Mouse (Mus musculus) MEL (cell line): Measurements from ENCODE around the gene Elk4.

Experiments used
- CTCF ChIP-seq, 3 experiments: IDR thresholded peaks in 2 of 3; conservative IDR thresholded peaks in 1 of 3; 2 replicates each; pipeline ENCODE4 v1.5.1; 2011 to 2012; ENCODE audit warnings: low read length in 3 of 3, low read depth in 2 of 3, mild to moderate bottlenecking in 2 of 3, improper control_type of control experiment in 1 of 3, inconsistent platforms in 1 of 3, mixed read lengths in 1 of 3, moderate library complexity in 1 of 3; ENCODE audit not compliant: control insufficient read depth in 1 of 3, insufficient read depth in 1 of 3, poor library complexity in 1 of 3, severe bottlenecking in 1 of 3
- E2F4 ChIP-seq: IDR thresholded peaks from 2 replicates; pipeline ENCODE4 v1.6.1; 2011; ENCODE audit warnings: low read depth, low read length, improper control_type of control experiment, borderline replicate concordance
- ELF1 ChIP-seq: IDR thresholded peaks from 2 replicates; pipeline ENCODE4 v1.6.1; 2014; ENCODE audit warnings: low read depth, mild to moderate bottlenecking, inconsistent platforms, low read length, improper control_type of control experiment, moderate library complexity
- EP300 ChIP-seq, 2 experiments: IDR thresholded peaks; 2 replicates each; pipeline ENCODE4 v1.6.1; 2011; ENCODE audit warnings: improper control_type of control experiment in 2 of 2, low read length in 2 of 2, low read depth in 1 of 2, mild to moderate bottlenecking in 1 of 2
- MAFK ChIP-seq: IDR thresholded peaks from 2 replicates; pipeline ENCODE4 v1.6.1; 2011; ENCODE audit warnings: low read depth, mild to moderate bottlenecking, low read length, improper control_type of control experiment, borderline replicate concordance
- MYB ChIP-seq: IDR thresholded peaks from 2 replicates; pipeline ENCODE4 v1.6.1; 2011; ENCODE audit warnings: mild to moderate bottlenecking, low read depth, low read length, improper control_type of control experiment
- MYC ChIP-seq: IDR thresholded peaks from 2 replicates; pipeline ENCODE4 v1.6.1; 2011; ENCODE audit warnings: low read depth, mild to moderate bottlenecking, low read length, improper control_type of control experiment, moderate library complexity
- POLR2A ChIP-seq, 2 experiments: IDR thresholded peaks; 2 replicates each; pipeline ENCODE4 v1.6.1; 2011 to 2012; ENCODE audit warnings: low read length in 2 of 2, mild to moderate bottlenecking in 2 of 2, control low read depth in 1 of 2, improper control_type of control experiment in 1 of 2, low read depth in 1 of 2, moderate library complexity in 1 of 2; ENCODE audit not compliant: control insufficient read depth in 1 of 2, insufficient read depth in 1 of 2, poor library complexity in 1 of 2
- POLR2AphosphoS2 ChIP-seq: IDR thresholded peaks from 2 replicates; pipeline ENCODE4 v1.6.1; 2011; ENCODE audit warnings: low read length, improper control_type of control experiment
- RAD21 ChIP-seq: IDR thresholded peaks from 2 replicates; pipeline ENCODE4 v1.6.1; 2011; ENCODE audit warnings: mild to moderate bottlenecking, low read depth, low read length, improper control_type of control experiment
- TAL1 ChIP-seq: IDR thresholded peaks from 2 replicates; pipeline ENCODE4 v1.6.1; 2012; ENCODE audit warnings: mild to moderate bottlenecking, inconsistent platforms, low read length, moderate library complexity, mixed read lengths
- TCF12 ChIP-seq: IDR thresholded peaks from 2 replicates; pipeline ENCODE4 v1.6.1; 2014; ENCODE audit warnings: low read depth, mild to moderate bottlenecking, inconsistent platforms, low read length, improper control_type of control experiment, moderate library complexity

DNA sequence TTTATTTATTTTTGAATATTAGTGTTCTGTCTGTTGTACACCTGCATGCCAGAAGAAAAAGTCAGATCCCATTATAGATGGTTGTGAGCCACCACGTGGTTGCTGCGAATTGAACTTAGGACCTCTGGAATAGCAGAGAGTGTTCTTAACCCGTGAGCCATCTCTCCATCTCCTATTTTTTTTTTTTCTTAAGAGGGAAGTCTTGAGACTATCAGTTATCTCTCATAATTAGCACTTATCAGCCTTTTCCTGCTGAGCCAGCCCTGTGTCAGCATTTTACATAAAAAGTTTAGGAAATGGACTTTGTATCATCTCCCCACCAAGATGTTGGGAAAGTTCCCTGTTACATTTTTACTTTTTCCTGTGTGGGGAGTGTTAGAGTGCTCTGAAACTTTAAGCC is 14.7 kb downstream of the Elk4 start:
- no peak for TF ChIP-seq POLR2A (IDR thresholded peaks at IDR 0.05; ENCODE audit: control insufficient read depth in 1 of 2, insufficient read depth in 1 of 2, low read depth in 1 of 2, low read length in 2 of 2, poor library complexity in 1 of 2)
- TF ChIP-seq MYC: no peak
- no peak for TF ChIP-seq EP300 (IDR thresholded peaks at IDR 0.05; ENCODE audit: low read depth in 1 of 2, low read length in 2 of 2)
- no peak for TF ChIP-seq CTCF (IDR thresholded peaks at IDR 0.05 in 2 of 3, conservative IDR thresholded peaks at IDR 0.05 in 1 of 3; ENCODE audit: control insufficient read depth in 1 of 3, insufficient read depth in 1 of 3, low read depth in 2 of 3, low read length in 3 of 3, poor library complexity in 1 of 3, severe bottlenecking in 1 of 3)
- TF ChIP-seq TCF12: no peak
- TF ChIP-seq RAD21: no peak
- no peak for TF ChIP-seq ELF1
- no peak for TF ChIP-seq MAFK
- no peak for TF ChIP-seq E2F4
- TF ChIP-seq TAL1: no peak
- no peak for TF ChIP-seq MYB
- TF ChIP-seq POLR2AphosphoS2: no peak
